Mouse (Mus musculus) intestine, embryonic 14.5 days (tissue): ENCODE measurements at regions not wholly inside any gene's neighbourhood (a gene's known extent, or its start where the extent isn't known, plus 50 kb on each side); places are given as distances from the start of the nearest gene placed in this dataset.

Experiments used
- ATAC-seq: fragments of 200-750 bp; cut with Nextera tagmentation; replicated peaks from 2 replicates; pipeline ENCODE4 v1.8.0; 2017; ENCODE audit warnings: low read depth, moderate number of reproducible peaks, moderate TSS enrichment, moderate library complexity; ENCODE audit not compliant: low FRiP score, low TSS enrichment
- DNase-seq: peaks from one replicate; pipeline ENCODE4 v3.0.0-alpha.2; 2018; ENCODE audit warnings: low spot score
- H3K27ac ChIP-seq: fragments of 300-500 bp; sonication (generic); 2 replicates; pipeline ENCODE4 v1.5.1; 2014; ENCODE audit warnings: low read depth, mild to moderate bottlenecking, control low read depth
- H3K27me3 ChIP-seq: fragments of 300-500 bp; sonication (generic); replicated peaks from 2 replicates; pipeline ENCODE4 v1.6.1; 2014; ENCODE audit warnings: low read length, control low read depth; ENCODE audit not compliant: control insufficient read depth, insufficient read depth
- H3K36me3 ChIP-seq: fragments of 300-500 bp; sonication (generic); 2 replicates; pipeline ENCODE4 v1.6.1; 2014; ENCODE audit warnings: low read length, control low read depth; ENCODE audit not compliant: control insufficient read depth, insufficient read depth
- H3K4me1 ChIP-seq: fragments of 300-500 bp; sonication (generic); replicated peaks from 2 replicates; pipeline ENCODE4 v1.6.1; 2014; ENCODE audit warnings: low read length, control low read depth, mixed read lengths; ENCODE audit not compliant: control insufficient read depth, insufficient read depth
- H3K4me2 ChIP-seq: fragments of 300-500 bp; sonication (generic); 2 replicates; pipeline ENCODE4 v1.6.1; 2014; ENCODE audit warnings: low read length
- H3K4me3 ChIP-seq: fragments of 300-500 bp; sonication (generic); 2 replicates; pipeline ENCODE4 v1.5.1; 2014; ENCODE audit warnings: low read depth, low read length, control low read depth, mixed read lengths
- H3K9ac ChIP-seq: fragments of 300-500 bp; sonication (generic); 2 replicates; pipeline ENCODE4 v1.6.1; 2014; ENCODE audit warnings: mild to moderate bottlenecking, low read length
- H3K9me3 ChIP-seq: fragments of 300-500 bp; sonication (generic); 2 replicates; pipeline ENCODE4 v1.6.1; 2016; ENCODE audit warnings: low read length, control low read depth; ENCODE audit not compliant: control insufficient read depth
- WGBS: fragments of 180-500 bp; shearing (Covaris S2); extraction: QIAGEN DNeasy Blood & Tissue Kit; methylation state at CpG from one replicate; pipeline ENCODE4 v1.1.7; 2014; 5-methylcytosine and 5-hydroxymethylcytosine counted together

GRCm38 (mm10) chr4:7753931-7754330 is 484.9 kb downstream of the Car8 start:
- no peaks in the 10 kb centered on the region for H3K9me3 ChIP-seq
- H3K4me3 ChIP-seq: no peak overlapping the region
- H3K4me2 ChIP-seq: no peak overlapping the region
- DNase-seq (no peak), ATAC-seq (no peak)
- H3K27me3 ChIP-seq: no peaks in the 10 kb centered on the region
- no peaks in the 10 kb centered on the region for H3K4me1 ChIP-seq
- no peaks in the 10 kb centered on the region for H3K36me3 ChIP-seq
- WGBS: 85% methylated on average over 4 of the region's 4 CpGs
- no peak overlapping the region for H3K27ac ChIP-seq
- H3K9ac ChIP-seq: no peak overlapping the region

- H3K4me2 ChIP-seq: no peak overlapping the region
- no peak for ATAC-seq
- no peak overlapping the region for H3K9ac ChIP-seq
- no peak for DNase-seq
- H3K27me3 ChIP-seq: no peaks in the 10 kb centered on the region
- H3K4me1 ChIP-seq: no peaks in the 10 kb centered on the region
- no peaks in the 10 kb centered on the region for H3K9me3 ChIP-seq
- H3K4me3 ChIP-seq: no peak overlapping the region
- no peak overlapping the region for H3K27ac ChIP-seq
- WGBS: 80% methylated on average over 1 of the region's 1 CpGs
- no peaks in the 10 kb centered on the region for H3K36me3 ChIP-seq
These were observed 487.6 kb downstream of the Car8 start for GRCm38 (mm10) chr4:7751208-7751607.

GRCm38 (mm10) chr4:7722893-7723292 is 515.9 kb downstream of the Car8 start:
- Histone ChIP-seq H3K4me2 (no peak overlapping the region), H3K4me1 (no peaks in the 10 kb centered on the region), H3K9ac (no peak overlapping the region), H3K27ac (no peak overlapping the region), H3K27me3 (no peaks in the 10 kb centered on the region), H3K9me3 (no peaks in the 10 kb centered on the region), H3K36me3 (no peaks in the 10 kb centered on the region), H3K4me3 (no peak overlapping the region)
- ATAC-seq (no peak), DNase-seq (no peak)

GRCm38 (mm10) chr4:7688516-7688915 is 550.3 kb downstream of the Car8 start:
- no peak overlapping the region for H3K9ac ChIP-seq
- H3K4me2 ChIP-seq: no peak overlapping the region
- no peak for DNase-seq
- WGBS: 84% methylated on average over 4 of the region's 4 CpGs
- H3K27me3 ChIP-seq: no peaks in the 10 kb centered on the region
- no peak overlapping the region for H3K4me3 ChIP-seq
- H3K27ac ChIP-seq: no peak overlapping the region
- no peaks in the 10 kb centered on the region for H3K9me3 ChIP-seq
- ATAC-seq: no peak
- H3K4me1 ChIP-seq: no peaks in the 10 kb centered on the region
- no peaks in the 10 kb centered on the region for H3K36me3 ChIP-seq

- Histone ChIP-seq H3K9me3 (no peaks in the 10 kb centered on the region), H3K4me2 (no peak overlapping the region), H3K27ac (no peak overlapping the region), H3K36me3 (no peaks in the 10 kb centered on the region), H3K27me3 (no peaks in the 10 kb centered on the region), H3K4me1 (no peaks in the 10 kb centered on the region), H3K9ac (no peak overlapping the region), H3K4me3 (no peak overlapping the region)
- ATAC-seq (no peak), DNase-seq (no peak)
- WGBS: 65% methylated on average over 1 of the region's 1 CpGs
These were observed 551.6 kb downstream of the Car8 start for GRCm38 (mm10) chr4:7687231-7687630.

GRCm38 (mm10) chr4:7670795-7671105 is 568.1 kb downstream of the Car8 start:
- Histone ChIP-seq H3K36me3 (no peaks in the 10 kb centered on the region), H3K9me3 (no peaks in the 10 kb centered on the region), H3K27ac (peak overlapping the region; percentile 57), H3K4me1 (0 out of 2 replicates have a peak, but pooled peaks cover 8% of the 10 kb centered on the region), H3K4me2 (no peak overlapping the region), H3K4me3 (no peak overlapping the region), H3K9ac (no peak overlapping the region), H3K27me3 (no peaks in the 10 kb centered on the region)
- no peak for ATAC-seq
- 52% methylated on average over 4 of the region's 4 CpGs for WGBS
- no peak for DNase-seq

- ATAC-seq: 0 out of 2 replicates have a peak, but pooled peaks have one; percentile 43
- H3K4me2 ChIP-seq: no peak overlapping the region
- no peak overlapping the region; the same call in 1 of the 2 replicates for H3K27ac ChIP-seq
- no peaks in the 10 kb centered on the region for H3K36me3 ChIP-seq
- H3K4me3 ChIP-seq: no peak overlapping the region
- H3K9me3 ChIP-seq: no peaks in the 10 kb centered on the region
- no peak overlapping the region for H3K9ac ChIP-seq
- no peaks in the 10 kb centered on the region for H3K27me3 ChIP-seq
- DNase-seq: no peak
- 0 out of 2 replicates have a peak, but pooled peaks cover 8% of the 10 kb centered on the region for H3K4me1 ChIP-seq
- WGBS: 32% methylated on average over 4 of the region's 4 CpGs
These were observed 568.6 kb downstream of the Car8 start for GRCm38 (mm10) chr4:7669992-7670794.

- Histone ChIP-seq H3K9ac (no peak overlapping the region), H3K4me3 (no peak overlapping the region), H3K9me3 (no peaks in the 10 kb centered on the region), H3K27me3 (no peaks in the 10 kb centered on the region), H3K4me1 (0 out of 2 replicates have a peak, but pooled peaks cover 8% of the 10 kb centered on the region), H3K36me3 (no peaks in the 10 kb centered on the region), H3K4me2 (no peak overlapping the region), H3K27ac (no peak overlapping the region)
- 49% methylated on average over 7 of the region's 7 CpGs for WGBS
- ATAC-seq (0 out of 2 replicates have a peak, but pooled peaks have one; percentile 32), DNase-seq (no peak)
These were observed 571.8 kb downstream of the Car8 start for GRCm38 (mm10) chr4:7666935-7667594.
